Mouse (Mus musculus) stomach, embryonic 14.5 days (tissue): Measurements from ENCODE around the gene Sez6l. TPM values are rescaled to one million over a fixed set of nuclear protein-coding genes. Genes with fewer than 3 reads are reported as not detected.

Source experiments
- ATAC-seq: fragments of 200-750 bp; cut with Nextera tagmentation; 2 replicates; pipeline ENCODE4 v1.8.0; 2017; ENCODE audit warnings: low read depth, moderate TSS enrichment; ENCODE audit not compliant: insufficient number of reproducible peaks, insufficient read depth, low FRiP score
- H3K27ac ChIP-seq: fragments of 300-500 bp; sonication (generic); 2 replicates; pipeline ENCODE4 v1.5.1; 2014; ENCODE audit warnings: mild to moderate bottlenecking, low read length, moderate library complexity, mixed read lengths
- H3K27me3 ChIP-seq: fragments of 300-500 bp; sonication (generic); 2 replicates; pipeline ENCODE4 v1.6.1; 2014; ENCODE audit warnings: low read length, control low read depth, mixed read lengths; ENCODE audit not compliant: control insufficient read depth, insufficient read depth
- H3K36me3 ChIP-seq: fragments of 300-500 bp; sonication (generic); 2 replicates; pipeline ENCODE4 v1.6.1; 2014; ENCODE audit warnings: mild to moderate bottlenecking, control low read depth, low read length, moderate library complexity, mixed read lengths; ENCODE audit not compliant: control insufficient read depth, insufficient read depth
- H3K4me1 ChIP-seq: fragments of 300-500 bp; sonication (generic); 2 replicates; pipeline ENCODE4 v1.6.1; 2014; ENCODE audit warnings: low read length, control low read depth, mixed read lengths; ENCODE audit not compliant: control insufficient read depth, insufficient read depth
- H3K4me2 ChIP-seq: fragments of 300-500 bp; sonication (generic); replicated peaks from 2 replicates; pipeline ENCODE4 v1.6.1; 2014; ENCODE audit warnings: low read depth, low read length, control low read depth
- H3K4me3 ChIP-seq: fragments of 300-500 bp; sonication (generic); 2 replicates; pipeline ENCODE4 v1.5.1; 2014; ENCODE audit warnings: low read depth, low read length, control low read depth
- H3K9ac ChIP-seq: fragments of 300-500 bp; sonication (generic); replicated peaks from 2 replicates; pipeline ENCODE4 v1.6.1; 2014; ENCODE audit warnings: low read depth, mild to moderate bottlenecking, control low read depth, low read length, moderate library complexity, mixed read lengths
- H3K9me3 ChIP-seq: fragments of 300-500 bp; sonication (generic); 2 replicates; pipeline ENCODE4 v1.6.1; 2016; ENCODE audit warnings: low read depth, low read length, control low read depth; ENCODE audit not compliant: control insufficient read depth
- WGBS: fragments of 180-500 bp; shearing (Covaris S2); extraction: QIAGEN DNeasy Blood & Tissue Kit; methylation state at CpG from one replicate; pipeline ENCODE4 v1.1.7; 2014; 5-methylcytosine and 5-hydroxymethylcytosine counted together
- polyA plus RNA-seq: library from polyadenylated mRNA; unstranded; fragments of >200 nt; fragmentation: Nextera tagmentation; extraction: Ambion mirVana; gene quantifications from 2 replicates; pipeline ENCODE4 v1.2.1, GENCODE M21; 2014

The Sez6l gene
- polyA plus RNA-seq, 1 experiment from 2014 or later: 2.3 TPM

DNA sequence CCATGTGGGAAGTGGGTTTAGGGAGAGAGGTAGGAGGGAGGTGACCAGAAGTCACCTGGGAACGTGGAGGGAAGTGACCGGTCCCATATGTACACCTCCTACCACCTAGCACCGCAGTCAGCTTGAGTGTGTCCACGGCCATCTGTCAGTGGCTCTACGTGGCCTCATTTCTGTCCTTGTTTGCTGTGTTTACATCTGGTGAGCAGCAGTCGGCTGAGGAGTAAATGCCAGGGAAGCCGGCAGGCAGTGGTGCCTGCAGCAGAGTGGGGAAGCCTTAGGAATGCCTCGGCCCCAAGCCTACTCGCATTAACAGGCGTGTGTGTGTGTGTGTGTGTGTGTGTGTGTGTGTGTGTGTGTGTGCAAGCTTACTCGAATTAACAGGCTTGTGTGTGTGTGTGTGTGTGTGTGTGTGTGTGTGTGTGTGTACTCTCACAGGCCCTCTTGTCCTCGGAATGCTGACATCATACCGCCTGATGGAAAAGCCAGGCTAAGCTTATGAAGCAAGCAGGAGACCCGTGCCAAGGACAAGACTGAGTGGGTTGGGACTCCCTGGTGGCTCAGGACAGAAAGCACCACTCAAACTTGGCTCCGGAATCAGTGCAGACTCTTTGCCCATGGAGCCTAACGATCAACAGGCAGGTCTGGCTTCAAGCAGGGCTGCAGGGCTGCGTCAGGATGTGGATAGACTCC, 194.2 kb downstream of the Sez6l start:
- WGBS: 34% methylated on average over 17 of the region's 17 CpGs
- no peak overlapping the region for H3K4me3 ChIP-seq
- H3K4me2 ChIP-seq: no peak overlapping the region
- H3K36me3 ChIP-seq: no peaks in the 10 kb centered on the region; the same call in 1 of the 2 replicates
- ATAC-seq: no peak
- H3K4me1 ChIP-seq: no peaks in the 10 kb centered on the region
- no peak overlapping the region for H3K9ac ChIP-seq
- no peaks in the 10 kb centered on the region for H3K9me3 ChIP-seq
- H3K27me3 ChIP-seq: no peaks in the 10 kb centered on the region
- no peak overlapping the region for H3K27ac ChIP-seq

DNA sequence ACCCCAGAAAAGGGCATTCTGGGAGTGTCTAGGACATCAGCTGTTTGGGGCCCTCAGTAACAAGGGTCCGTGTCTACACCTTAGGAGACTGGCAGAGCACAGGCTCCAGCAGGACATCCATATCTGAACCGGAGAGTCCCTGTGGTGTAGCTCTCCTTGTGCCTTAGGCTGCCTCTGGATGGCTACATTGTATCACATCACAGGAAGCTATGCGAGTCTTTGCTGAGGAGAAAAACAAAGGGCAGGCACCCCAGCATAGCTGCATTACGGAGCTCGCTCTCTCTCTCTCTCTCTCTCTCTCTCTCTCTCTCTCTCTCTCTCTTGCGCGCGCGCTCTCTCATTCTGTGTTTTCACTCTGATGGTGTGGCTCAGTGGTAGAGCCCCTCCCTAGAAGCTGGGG, 194.9 kb downstream of the Sez6l start:
- Histone ChIP-seq H3K4me1 (no peaks in the 10 kb centered on the region), H3K4me3 (no peak overlapping the region), H3K27ac (no peak overlapping the region), H3K9me3 (no peaks in the 10 kb centered on the region), H3K4me2 (no peak overlapping the region), H3K36me3 (peaks cover 3% of the 10 kb centered on the region), H3K27me3 (no peaks in the 10 kb centered on the region), H3K9ac (no peak overlapping the region)
- no peak for ATAC-seq
- 55% methylated on average over 9 of the region's 9 CpGs for WGBS

DNA sequence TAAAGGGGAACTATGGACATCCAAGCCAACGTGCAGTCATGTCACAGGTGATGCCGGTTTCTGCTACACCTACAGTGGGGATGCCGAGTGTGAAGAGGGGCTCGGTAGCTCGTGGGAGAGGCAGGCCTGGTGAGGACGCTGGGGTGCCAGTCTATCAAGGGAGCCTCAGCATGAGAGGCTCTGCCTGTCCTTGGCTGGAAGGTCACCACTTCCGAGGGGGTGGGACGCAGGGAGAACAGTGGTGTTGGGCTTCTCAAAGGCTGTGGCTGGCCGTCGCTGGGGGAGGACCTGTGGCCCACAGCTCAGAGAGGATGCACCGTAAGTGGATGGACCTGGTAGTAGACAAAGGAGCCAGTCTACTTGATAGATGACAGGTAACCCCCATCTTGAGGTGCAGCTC, 195.8 kb downstream of the Sez6l start:
- Histone ChIP-seq H3K4me1 (no peaks in the 10 kb centered on the region), H3K36me3 (peaks cover 4% of the 10 kb centered on the region), H3K4me2 (no peak overlapping the region), H3K27ac (no peak overlapping the region), H3K4me3 (no peak overlapping the region), H3K27me3 (no peaks in the 10 kb centered on the region), H3K9me3 (no peaks in the 10 kb centered on the region), H3K9ac (no peak overlapping the region)
- ATAC-seq: no peak
- 82% methylated on average over 11 of the region's 11 CpGs for WGBS

DNA sequence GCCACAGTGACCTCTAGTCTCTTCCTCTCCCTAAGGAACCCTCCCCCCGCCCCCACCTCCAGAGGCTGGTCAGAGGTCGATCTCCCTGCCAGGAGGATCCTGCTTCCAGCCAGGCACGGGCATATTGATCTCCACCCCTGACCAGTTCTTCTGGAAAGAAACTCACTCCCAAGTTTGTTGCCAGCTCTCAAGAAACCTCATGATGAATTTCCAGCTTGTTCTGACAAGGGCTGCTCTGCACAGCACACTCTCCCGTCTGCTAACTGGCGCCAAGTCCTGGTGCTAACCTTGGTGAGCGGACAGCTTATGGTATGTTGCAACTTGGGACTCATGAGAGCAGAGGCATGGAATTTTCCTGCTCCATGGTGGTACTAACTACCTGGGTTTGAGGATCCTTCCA, 198.3 kb downstream of the Sez6l start:
- no peaks in the 10 kb centered on the region for H3K27me3 ChIP-seq
- H3K36me3 ChIP-seq: peaks cover 14% of the 10 kb centered on the region
- no peak overlapping the region for H3K9ac ChIP-seq
- no peak overlapping the region for H3K4me2 ChIP-seq
- H3K27ac ChIP-seq: no peak overlapping the region
- H3K9me3 ChIP-seq: no peaks in the 10 kb centered on the region
- H3K4me1 ChIP-seq: no peaks in the 10 kb centered on the region
- ATAC-seq: no peak
- WGBS: 71% methylated on average over 6 of the region's 6 CpGs
- no peak overlapping the region for H3K4me3 ChIP-seq

DNA sequence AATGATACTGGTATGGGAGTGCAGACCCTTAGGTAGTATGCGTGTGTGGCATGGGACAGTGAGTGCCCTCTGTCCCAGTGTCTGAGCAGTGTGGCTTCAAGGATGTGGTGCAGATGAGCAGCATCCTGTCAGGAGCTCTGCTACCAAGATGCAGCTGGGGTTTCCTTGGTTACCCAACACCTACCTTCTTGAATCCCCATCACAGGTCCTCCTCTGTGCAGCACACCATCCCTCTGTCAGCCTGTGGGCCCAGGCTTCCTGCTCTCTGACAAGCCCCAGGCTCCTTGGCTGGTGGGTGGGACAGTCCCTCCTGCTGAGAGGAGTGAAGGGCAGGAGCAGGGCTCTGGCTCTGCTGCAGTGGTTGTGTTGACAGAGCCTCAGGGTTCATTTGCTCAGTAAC, 199.6 kb downstream of the Sez6l start:
- Histone ChIP-seq H3K9me3 (no peaks in the 10 kb centered on the region), H3K27me3 (no peaks in the 10 kb centered on the region), H3K4me1 (no peaks in the 10 kb centered on the region), H3K4me3 (no peak overlapping the region), H3K27ac (no peak overlapping the region), H3K36me3 (peaks cover 14% of the 10 kb centered on the region), H3K4me2 (no peak overlapping the region), H3K9ac (no peak overlapping the region)
- no peak for ATAC-seq
- 100% methylated on average over 1 of the region's 1 CpGs for WGBS

DNA sequence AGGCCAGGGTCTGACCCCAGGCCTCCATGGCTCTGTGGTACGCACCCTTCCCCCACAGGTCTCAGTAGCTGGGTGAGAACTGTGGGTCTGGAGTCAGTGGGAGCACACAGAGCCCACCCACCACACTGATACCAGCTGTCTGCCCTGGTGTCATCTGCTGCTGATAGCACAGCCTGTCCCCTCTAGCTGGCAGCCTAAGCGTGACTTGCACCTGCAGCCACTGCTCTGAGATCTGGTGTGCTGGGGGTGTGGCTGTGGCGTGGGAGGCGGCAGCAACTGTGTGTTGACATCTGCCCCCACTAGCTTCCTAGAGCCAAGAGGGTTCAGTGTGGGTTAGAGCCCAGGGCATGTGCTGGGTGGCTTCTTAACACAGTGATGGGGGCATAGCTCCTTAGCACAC, 200.9 kb downstream of the Sez6l start:
- no peaks in the 10 kb centered on the region for H3K9me3 ChIP-seq
- no peak for ATAC-seq
- no peak overlapping the region for H3K27ac ChIP-seq
- no peak overlapping the region for H3K4me2 ChIP-seq
- H3K9ac ChIP-seq: no peak overlapping the region
- H3K36me3 ChIP-seq: peaks cover 22% of the 10 kb centered on the region
- H3K4me3 ChIP-seq: no peak overlapping the region
- 87% methylated on average over 4 of the region's 4 CpGs for WGBS
- H3K4me1 ChIP-seq: no peaks in the 10 kb centered on the region
- no peaks in the 10 kb centered on the region for H3K27me3 ChIP-seq

DNA sequence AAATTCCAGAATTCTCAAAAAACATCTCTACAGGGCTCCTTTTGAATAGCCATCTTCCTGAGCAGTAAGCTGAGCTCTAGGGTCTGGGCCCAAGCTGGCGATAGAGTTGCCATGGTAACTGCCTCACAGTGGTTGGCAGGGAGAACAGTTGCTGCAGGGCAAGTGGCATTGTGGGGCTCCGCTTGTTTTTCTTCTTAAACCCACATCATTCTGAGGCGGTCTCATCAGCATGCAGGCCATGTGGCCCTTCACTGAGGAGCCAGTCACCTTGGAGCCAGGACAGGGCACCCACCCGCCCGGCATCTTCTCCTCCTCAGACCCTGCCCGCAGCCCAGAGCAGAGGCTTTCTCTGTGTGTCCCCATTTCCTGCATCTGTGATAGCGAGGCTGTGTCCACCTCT, 205.1 kb downstream of the Sez6l start:
- ATAC-seq: no peak
- Histone ChIP-seq H3K4me2 (no peak overlapping the region), H3K4me3 (no peak overlapping the region), H3K9me3 (no peaks in the 10 kb centered on the region), H3K27ac (no peak overlapping the region), H3K4me1 (no peaks in the 10 kb centered on the region), H3K9ac (no peak overlapping the region), H3K36me3 (peaks cover 32% of the 10 kb centered on the region; the same call in 1 of the 2 replicates), H3K27me3 (no peaks in the 10 kb centered on the region)
- WGBS: 80% methylated on average over 7 of the region's 7 CpGs

DNA sequence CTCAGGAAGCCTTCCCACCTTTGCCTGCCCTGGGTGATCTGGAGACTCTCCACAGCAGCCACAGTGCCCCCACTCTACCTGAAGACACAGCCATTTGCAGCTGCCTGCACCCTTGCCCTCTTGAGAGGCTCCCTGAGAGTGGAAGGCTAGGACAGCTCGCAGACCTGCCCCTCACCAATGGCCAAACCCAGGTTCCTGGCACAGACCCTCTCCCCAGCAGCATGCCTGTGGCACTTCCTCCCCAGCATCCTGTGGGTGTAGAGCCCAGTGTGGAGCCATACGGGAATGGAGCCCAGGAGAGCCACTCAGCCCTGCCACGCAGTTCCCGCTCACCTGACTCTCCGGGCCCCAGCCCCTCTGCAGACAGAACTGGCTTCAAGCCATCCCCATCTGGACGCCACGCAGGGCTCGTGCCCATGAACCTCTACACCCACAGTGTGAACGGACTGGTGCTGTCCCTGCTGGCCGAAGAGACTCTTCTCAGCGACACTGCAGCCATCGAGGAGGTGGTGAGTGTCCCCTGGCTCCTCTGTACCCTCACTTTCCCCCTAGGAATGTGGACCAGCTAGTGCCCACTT, 206.7 kb downstream of the Sez6l start:
- Histone ChIP-seq H3K27me3 (no peaks in the 10 kb centered on the region), H3K27ac (no peak overlapping the region), H3K4me1 (no peaks in the 10 kb centered on the region), H3K4me3 (no peak overlapping the region), H3K9ac (no peak overlapping the region), H3K9me3 (no peaks in the 10 kb centered on the region), H3K36me3 (peaks cover 39% of the 10 kb centered on the region; the same call in 1 of the 2 replicates), H3K4me2 (no peak overlapping the region)
- WGBS: 92% methylated on average over 12 of the region's 12 CpGs
- ATAC-seq: no peak

DNA sequence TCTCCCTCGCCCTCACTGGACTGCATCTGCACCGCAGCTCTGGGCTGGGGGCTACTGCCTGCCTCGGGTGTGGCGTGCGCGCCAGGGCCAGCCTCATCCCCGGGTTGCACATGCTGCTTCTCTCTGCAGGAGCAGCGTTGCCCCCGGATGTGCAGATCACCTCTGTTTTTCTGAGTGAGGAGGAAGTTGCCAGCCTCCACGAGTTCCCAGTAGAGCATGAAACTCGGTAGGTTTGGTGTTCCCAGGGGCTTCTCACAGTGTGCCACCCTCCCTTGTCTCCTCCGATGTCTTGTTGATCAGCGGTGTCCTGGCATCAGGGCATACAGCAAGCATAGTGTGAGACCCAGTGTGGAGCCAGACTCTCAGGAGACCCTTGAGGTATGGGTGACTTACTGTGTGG, 207.7 kb downstream of the Sez6l start:
- Histone ChIP-seq H3K4me3 (no peak overlapping the region), H3K9me3 (no peaks in the 10 kb centered on the region), H3K4me2 (no peak overlapping the region), H3K27ac (no peak overlapping the region), H3K27me3 (no peaks in the 10 kb centered on the region), H3K36me3 (peaks cover 39% of the 10 kb centered on the region; the same call in 1 of the 2 replicates), H3K4me1 (no peaks in the 10 kb centered on the region), H3K9ac (no peak overlapping the region)
- WGBS: 92% methylated on average over 13 of the region's 13 CpGs
- no peak for ATAC-seq
